Mouse (Mus musculus): ENCODE data around the gene Rbpms2.
"Not testable (repeated sequence)": the region's sequence is repeated elsewhere in the genome, so short reads cannot be mapped to it uniquely, and the experiment has no call there.

Gene Rbpms2

DNA sequence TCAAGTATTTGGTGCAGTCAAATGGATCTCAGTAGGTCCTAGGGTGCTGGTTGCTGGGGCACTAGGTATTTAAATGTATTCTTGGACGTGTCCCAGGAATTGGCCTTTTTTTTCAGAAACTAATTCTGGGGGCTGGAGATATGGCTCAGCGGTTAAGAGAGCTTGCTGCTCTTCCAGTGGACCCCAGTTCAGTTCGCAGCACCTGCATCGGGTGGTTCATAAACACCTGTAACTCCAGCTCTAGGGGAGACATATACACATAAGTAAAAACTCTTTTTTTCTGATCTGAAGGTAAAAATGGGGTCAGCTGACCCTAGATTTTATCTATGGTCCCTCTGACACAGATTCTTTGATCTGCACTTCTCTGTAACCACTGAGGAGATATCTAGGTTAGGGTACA is 8.3 kb upstream of the Rbpms2 start:
- DNase-seq (ENCODE audit: low spot score), result no peak

DNA sequence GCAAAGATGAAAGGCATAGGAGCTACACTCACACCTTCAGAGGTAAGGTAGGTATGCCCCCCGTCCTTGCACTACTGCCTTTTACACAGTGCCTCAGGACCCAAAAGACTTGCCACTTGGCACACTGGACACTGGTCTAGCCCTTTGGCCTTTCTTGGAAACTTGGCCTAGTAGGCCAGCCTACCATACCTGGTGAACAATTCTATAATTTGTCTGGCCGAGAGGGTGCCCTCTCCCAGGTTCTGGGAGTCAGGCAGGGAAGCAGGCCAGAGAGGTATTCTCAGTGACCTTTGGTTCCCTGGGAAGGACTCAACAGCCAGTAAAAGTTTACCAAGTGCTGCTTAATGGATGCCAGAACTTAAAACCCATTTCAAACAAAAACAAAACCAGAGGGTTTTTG is 7.8 kb upstream of the Rbpms2 start:
- no peak for DNase-seq (ENCODE audit: low spot score)

DNA sequence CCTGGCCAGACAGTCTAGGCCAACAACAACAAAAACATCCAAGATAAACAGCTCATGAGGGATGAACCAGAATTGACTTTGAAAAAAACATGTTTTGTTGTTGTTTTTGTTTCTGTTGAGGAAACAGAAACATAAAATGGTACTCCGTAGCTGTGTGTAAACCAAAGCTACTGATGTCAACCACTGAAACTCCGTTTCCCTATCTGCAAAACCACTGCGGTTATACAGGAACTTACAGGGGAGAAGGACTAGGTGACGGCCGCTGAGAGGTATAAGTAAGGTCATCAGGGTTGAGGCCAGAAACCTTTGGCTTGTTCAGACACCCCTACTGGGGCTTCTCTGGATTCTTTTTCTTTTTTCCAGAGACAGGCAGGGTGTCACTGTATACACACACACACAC is 6.6 kb upstream of the Rbpms2 start:
- no peak for DNase-seq (ENCODE audit: low spot score)

DNA sequence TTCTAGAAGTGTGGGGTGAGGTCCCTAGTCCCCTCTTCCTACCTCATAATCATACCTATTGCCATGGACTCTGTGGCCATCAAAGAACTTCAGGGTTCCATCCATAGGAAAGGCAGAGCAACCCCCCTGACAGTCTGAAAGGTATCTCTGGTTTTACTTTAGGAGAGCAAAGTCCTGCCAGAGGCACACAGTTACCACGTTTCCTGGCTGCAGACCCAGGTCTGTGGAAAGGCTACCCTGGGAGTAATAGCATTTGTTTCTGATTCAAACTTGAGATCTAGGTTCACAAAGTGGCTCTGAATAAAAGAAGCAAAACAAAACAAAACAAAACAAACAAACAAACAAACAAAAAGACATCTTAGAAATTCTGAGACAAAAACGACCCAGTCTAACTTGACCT is 5.2 kb upstream of the Rbpms2 start:
- DNase-seq (ENCODE audit: low spot score), result no peak

DNA sequence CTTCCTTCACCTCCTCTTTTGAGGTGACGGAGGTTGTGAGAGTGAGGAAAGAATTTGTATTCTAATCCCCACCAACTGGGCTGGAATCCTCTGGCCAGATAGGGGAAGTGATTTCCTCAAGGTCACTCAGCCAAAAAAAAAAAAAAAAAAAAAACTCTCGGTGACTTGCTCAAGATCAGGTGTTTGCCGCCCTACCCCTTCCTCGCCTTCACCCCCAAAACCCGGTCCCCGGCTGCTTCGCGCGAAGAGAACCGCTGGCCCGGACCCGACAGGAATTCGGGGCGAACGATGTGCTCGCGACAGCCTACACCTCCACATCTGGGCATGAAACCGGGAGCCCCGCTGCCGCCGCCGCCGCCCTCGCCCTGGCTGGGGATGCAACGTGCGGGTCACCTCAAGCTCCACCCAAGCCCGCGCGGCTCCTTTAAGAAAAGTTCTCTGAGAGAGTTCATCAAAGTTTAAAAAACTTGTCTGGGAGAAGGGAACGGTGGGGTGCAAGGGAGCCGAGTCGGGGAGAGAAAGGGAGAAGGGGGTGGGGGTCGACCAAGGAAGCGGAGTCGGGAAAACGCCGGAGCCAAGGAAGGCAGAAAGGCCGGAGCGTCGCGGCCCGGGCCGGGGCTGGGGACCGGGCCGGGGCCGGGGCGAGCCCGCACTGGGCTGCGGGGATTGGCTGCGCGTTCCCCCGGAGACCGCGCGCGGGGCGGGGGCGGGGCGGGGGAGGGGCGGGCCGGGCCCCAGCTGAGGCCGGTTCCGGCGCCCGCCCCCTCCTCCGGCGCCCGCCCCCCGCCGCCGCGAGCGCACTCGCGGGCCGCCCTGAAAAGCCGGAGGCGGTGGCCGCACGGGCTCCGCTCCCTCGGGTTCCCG is 551 bp downstream of the Rbpms2 start:
- DNase-seq (ENCODE audit: low spot score), result peak; percentile 19

- peak; percentile 14 for DNase-seq (ENCODE audit: low spot score)
Measured at GRCm38 (mm10) chr9:65630631-65631353, 1.3 kb downstream of the Rbpms2 start.

DNA sequence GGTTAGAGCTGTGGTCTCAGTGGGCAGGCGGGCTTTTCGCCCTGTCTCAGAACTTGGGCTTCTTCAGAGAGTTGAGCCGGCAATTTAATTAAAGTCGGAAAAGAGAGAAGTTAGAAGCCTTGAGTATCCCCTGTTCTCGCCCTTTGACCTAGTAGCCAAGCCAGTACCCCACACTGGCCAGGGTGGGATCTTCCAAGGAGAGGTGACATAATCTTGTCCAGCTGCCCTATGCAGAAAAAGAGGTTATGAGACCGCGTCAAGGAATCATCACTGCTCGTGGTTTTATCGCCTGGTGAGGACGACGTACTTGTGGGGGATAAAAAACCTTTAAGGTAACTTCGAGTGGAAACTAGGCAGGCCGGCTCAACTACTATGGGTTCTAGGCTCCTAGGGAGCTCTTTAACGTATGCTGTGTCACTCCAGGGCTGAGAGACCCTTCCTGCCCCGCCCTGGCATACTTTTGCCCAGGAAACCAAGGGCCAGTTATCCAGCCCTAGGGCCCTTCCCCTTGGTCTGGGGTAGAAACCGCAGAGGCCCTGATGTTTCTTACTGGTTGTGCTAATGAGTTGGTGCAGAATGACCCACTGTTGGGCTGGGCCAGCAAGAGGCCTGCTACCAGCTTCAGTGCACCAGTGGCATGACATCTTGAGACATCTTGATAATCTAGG is 2.0 kb downstream of the Rbpms2 start:
- DNase-seq (ENCODE audit: low spot score), result peak; percentile 6

GRCm38 (mm10) chr9:65635766-65636165 is 6.3 kb downstream of the Rbpms2 start:
- DNase-seq (ENCODE audit: low spot score), result no peak

GRCm38 (mm10) chr9:65636926-65637325 is 7.5 kb downstream of the Rbpms2 start:
- DNase-seq (ENCODE audit: low spot score), result no peak

GRCm38 (mm10) chr9:65639065-65639464 is 9.6 kb downstream of the Rbpms2 start:
- no peak for DNase-seq (ENCODE audit: low spot score)

DNA sequence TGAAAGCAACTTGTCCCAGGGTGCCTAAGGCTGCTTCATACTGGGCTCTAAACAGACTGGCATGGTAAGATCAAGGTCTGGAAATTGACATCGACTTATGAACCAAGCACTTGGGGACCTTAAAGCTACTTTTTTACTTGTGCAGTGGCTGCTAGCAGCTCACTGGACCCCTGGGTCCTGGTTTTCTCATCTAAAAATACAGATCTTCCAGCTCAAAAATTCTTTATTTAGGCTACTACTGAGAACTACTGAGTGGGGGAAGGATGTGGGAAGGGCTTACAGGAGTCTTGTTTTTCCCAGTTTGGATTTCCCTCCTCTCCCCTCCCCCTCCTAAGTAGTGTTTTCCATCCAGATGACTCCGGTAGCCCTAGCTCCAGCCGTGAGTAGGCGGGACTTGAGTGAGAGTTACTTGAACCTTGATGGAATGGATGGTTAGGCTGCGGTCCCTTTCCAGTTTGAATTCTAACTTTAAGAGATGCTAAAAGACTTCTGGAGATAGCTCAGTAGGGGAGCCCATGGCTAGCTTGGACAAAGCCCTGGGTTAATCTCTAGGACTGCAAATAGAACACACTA is 11.5 kb downstream of the Rbpms2 start:
- DNase-seq (ENCODE audit: low spot score), result no peak

GRCm38 (mm10) chr9:65641446-65642052 is 12.1 kb downstream of the Rbpms2 start:
- DNase-seq (ENCODE audit: low spot score), result no peak

DNA sequence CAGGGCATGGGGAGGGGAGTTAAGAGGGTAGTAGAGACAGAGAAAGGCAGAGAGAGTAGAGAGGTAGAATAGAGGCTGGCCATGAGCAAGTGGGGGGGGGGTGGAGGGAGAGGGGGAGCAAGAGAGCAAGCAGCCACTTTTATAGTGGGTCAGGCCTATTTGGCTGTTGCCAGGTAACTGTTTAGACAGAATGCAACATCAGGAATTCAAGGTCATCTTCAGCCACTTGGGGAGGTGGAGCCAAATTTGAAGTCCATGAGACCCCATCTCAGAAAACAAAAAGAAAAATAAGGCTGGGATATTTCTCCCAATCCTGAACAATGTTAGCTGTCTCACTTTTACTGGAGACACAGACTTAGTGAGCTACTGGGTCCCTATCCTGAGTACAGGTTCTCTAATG is 13.1 kb downstream of the Rbpms2 start:
- no peak for DNase-seq (ENCODE audit: low spot score)

- DNase-seq (ENCODE audit: low spot score), result no peak
Measured at GRCm38 (mm10) chr9:65644960-65645359, 15.5 kb downstream of the Rbpms2 start.

DNA sequence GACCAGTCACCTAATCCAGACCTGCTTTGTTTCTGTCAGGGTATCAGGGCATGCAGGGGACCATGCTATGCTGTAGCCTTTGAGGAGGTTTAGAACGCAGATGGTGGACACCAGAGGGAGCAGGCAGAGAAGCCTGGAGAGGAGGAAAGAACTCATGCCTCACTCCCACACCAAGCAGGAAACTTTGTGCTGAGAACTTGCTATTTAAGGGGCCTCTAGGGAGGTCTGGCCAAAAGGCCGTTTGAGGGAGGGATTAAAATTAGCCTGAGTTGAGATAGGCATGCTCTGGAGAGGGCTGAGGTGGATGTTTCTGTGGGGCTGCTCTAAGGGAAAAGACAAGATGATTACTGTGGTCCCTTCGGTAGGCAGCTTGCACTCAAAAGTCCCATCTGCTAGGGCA is 16.5 kb downstream of the Rbpms2 start:
- no peak for DNase-seq (ENCODE audit: low spot score)

- no peak for DNase-seq (ENCODE audit: low spot score)
Measured at GRCm38 (mm10) chr9:65646782-65647181, 17.3 kb downstream of the Rbpms2 start.

- no peak for DNase-seq (ENCODE audit: low spot score)
Measured at GRCm38 (mm10) chr9:65648730-65649129, 19.3 kb downstream of the Rbpms2 start.

DNA sequence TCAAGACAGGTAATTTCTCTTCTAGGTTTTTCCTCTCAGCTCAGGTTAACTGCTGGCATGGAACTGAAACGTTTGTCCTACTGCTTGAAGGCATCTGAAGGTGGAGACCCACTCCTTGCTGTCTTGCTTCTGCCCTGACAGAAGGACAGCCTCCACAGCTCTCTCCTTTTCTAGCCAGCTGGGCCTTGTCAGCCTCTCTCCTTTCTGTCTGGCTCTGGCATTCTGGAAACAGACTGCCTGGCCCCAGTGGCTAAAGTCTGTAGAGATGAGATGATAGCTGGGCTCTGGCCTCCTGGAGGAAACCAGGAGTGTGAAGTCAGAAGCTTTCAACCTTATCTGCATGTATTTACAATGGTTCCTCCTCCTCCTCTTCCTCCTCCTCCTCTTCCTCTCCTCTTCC is 20.5 kb downstream of the Rbpms2 start:
- DNase-seq (ENCODE audit: low spot score), result no peak

- DNase-seq (ENCODE audit: low spot score), result not testable (repeated sequence)
Measured at GRCm38 (mm10) chr9:65651957-65652356, 22.5 kb downstream of the Rbpms2 start.

- no peak for DNase-seq (ENCODE audit: low spot score)
Measured at GRCm38 (mm10) chr9:65653741-65654140, 24.3 kb downstream of the Rbpms2 start.

DNA sequence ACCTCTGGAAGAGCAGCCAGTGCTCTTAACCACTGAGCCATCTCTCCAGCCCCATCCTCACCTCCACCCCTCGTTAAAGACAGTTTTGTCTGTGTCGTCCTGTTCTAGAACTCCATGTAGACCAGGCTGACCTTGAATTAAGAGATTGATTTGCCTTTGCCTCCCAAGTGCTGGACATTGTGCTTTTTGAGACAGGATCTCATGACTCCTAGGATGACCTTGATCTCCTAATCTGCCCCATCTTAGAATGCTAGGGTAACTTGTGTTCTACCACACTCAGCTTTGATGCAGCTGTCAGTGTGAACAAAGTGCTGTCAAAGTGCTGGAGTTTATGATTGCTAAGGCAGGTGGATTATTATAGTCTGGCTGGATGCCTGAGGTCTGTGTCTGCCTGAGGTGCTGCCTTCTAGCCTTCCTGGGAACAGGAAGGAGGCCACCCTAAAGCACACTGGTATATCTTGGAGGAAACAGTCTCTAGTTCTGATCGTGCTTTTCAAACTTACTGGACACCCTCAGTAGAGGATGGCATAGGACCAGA is 25.3 kb downstream of the Rbpms2 start:
- DNase-seq (ENCODE audit: low spot score), result no peak

DNA sequence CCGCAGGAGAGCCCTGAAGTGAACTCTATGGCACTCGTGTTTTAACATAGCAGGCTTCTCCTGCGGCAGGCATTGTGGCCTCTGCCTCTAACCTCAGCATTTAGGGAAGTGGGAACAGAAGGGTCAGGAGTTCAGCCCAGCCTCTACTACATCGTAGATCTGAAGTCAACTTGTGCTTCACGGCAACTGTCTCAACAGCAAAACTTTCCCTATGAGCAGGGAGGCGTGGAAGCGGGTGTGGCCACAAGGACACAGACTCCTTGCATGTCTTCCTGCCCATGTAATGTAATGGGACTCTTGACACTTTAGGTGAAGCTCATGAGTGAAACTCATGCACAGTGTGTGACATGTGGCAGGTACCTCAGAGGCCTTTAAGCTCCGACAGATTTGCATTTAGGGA is 26.1 kb downstream of the Rbpms2 start:
- DNase-seq (ENCODE audit: low spot score), result no peak

Data from T-cell, adult 2 months (primary cell).